Mouse (Mus musculus) stomach, embryonic 16.5 days (tissue): ENCODE measurements around the gene Zfp618. TPM values are rescaled to one million over a fixed set of nuclear protein-coding genes. Genes with fewer than 3 reads are reported as not detected.

Experiments
- ATAC-seq: fragments of 200-750 bp; cut with Nextera tagmentation; 2 replicates; pipeline ENCODE4 v1.8.0; 2017; ENCODE audit warnings: moderate number of reproducible peaks, moderate TSS enrichment; ENCODE audit not compliant: insufficient read depth, low FRiP score
- H3K27ac ChIP-seq: fragments of 300-500 bp; sonication (generic); 2 replicates; pipeline ENCODE4 v1.5.1; 2014; ENCODE audit warnings: low read length
- H3K27me3 ChIP-seq: fragments of 300-500 bp; sonication (generic); 2 replicates; pipeline ENCODE4 v1.6.1; 2014; ENCODE audit warnings: low read length, control low read depth, mixed read lengths; ENCODE audit not compliant: control insufficient read depth, insufficient read depth
- H3K36me3 ChIP-seq: fragments of 300-500 bp; sonication (generic); 2 replicates; pipeline ENCODE4 v1.6.1; 2014; ENCODE audit warnings: low read length; ENCODE audit not compliant: control insufficient read depth, insufficient read depth
- H3K4me1 ChIP-seq: fragments of 300-500 bp; sonication (generic); 2 replicates; pipeline ENCODE4 v1.6.1; 2014; ENCODE audit warnings: low read length, control low read depth, mixed read lengths; ENCODE audit not compliant: control insufficient read depth, insufficient read depth
- H3K4me2 ChIP-seq: fragments of 300-500 bp; sonication (generic); 2 replicates; pipeline ENCODE4 v1.6.1; 2014; ENCODE audit warnings: low read depth, low read length, mixed read lengths
- H3K4me3 ChIP-seq: fragments of 300-500 bp; sonication (generic); replicated peaks from 2 replicates; pipeline ENCODE4 v1.5.1; 2014; ENCODE audit warnings: mild to moderate bottlenecking, low read length
- H3K9ac ChIP-seq: fragments of 300-500 bp; sonication (generic); 2 replicates; pipeline ENCODE4 v1.6.1; 2014; ENCODE audit warnings: low read length
- H3K9me3 ChIP-seq: fragments of 300-500 bp; sonication (generic); replicated peaks from 2 replicates; pipeline ENCODE4 v1.6.1; 2016; ENCODE audit warnings: low read length, control low read depth; ENCODE audit not compliant: control insufficient read depth
- WGBS: fragments of 180-500 bp; shearing (Covaris S2); extraction: QIAGEN DNeasy Blood & Tissue Kit; methylation state at CpG from one replicate; pipeline ENCODE4 v1.1.7; 2014; 5-methylcytosine and 5-hydroxymethylcytosine counted together
- polyA plus RNA-seq: library from polyadenylated mRNA; unstranded; fragments of >200 nt; fragmentation: Nextera tagmentation; extraction: Ambion mirVana; gene quantifications from 2 replicates; pipeline ENCODE4 v1.2.1, GENCODE M21; 2015

Zfp618 gene
- polyA plus RNA-seq, 1 experiment from 2014 or later = 23.1 TPM

GRCm38 (mm10) chr4:63061411-63061810 lies 96.0 kb downstream of the Zfp618 start:
- H3K27me3 ChIP-seq = no peaks in the 10 kb centered on the region
- no peaks in the 10 kb centered on the region for H3K36me3 ChIP-seq
- H3K9me3 ChIP-seq = no peaks in the 10 kb centered on the region
- H3K4me1 ChIP-seq = peaks cover 13% of the 10 kb centered on the region
- H3K9ac ChIP-seq = no peak overlapping the region
- H3K4me2 ChIP-seq = no peak overlapping the region
- WGBS = 90% methylated on average over 6 of the region's 6 CpGs
- no peak overlapping the region for H3K4me3 ChIP-seq
- ATAC-seq = no peak
- H3K27ac ChIP-seq = no peak overlapping the region

- Histone ChIP-seq H3K4me2 (no peak overlapping the region), H3K27ac (no peak overlapping the region), H3K36me3 (no peaks in the 10 kb centered on the region), H3K4me3 (no peak overlapping the region), H3K27me3 (no peaks in the 10 kb centered on the region), H3K9me3 (no peaks in the 10 kb centered on the region), H3K4me1 (peaks cover 8% of the 10 kb centered on the region), H3K9ac (no peak overlapping the region)
- ATAC-seq = no peak
- WGBS = 94% methylated on average over 4 of the region's 4 CpGs
Observed at GRCm38 (mm10) chr4:63063360-63063759, 98.0 kb downstream of the Zfp618 start.

- Histone ChIP-seq H3K27me3 (no peaks in the 10 kb centered on the region), H3K4me1 (peaks cover 7% of the 10 kb centered on the region), H3K4me3 (no peak overlapping the region), H3K27ac (no peak overlapping the region), H3K9ac (no peak overlapping the region), H3K4me2 (no peak overlapping the region), H3K9me3 (no peaks in the 10 kb centered on the region), H3K36me3 (no peaks in the 10 kb centered on the region)
- no peak for ATAC-seq
- 83% methylated on average over 9 of the region's 9 CpGs for WGBS
Observed at GRCm38 (mm10) chr4:63064911-63065310, 99.5 kb downstream of the Zfp618 start.

GRCm38 (mm10) chr4:63066796-63067195 lies 101.4 kb downstream of the Zfp618 start:
- no peak overlapping the region for H3K4me3 ChIP-seq
- WGBS = 86% methylated on average over 4 of the region's 4 CpGs
- H3K27ac ChIP-seq = no peak overlapping the region
- no peaks in the 10 kb centered on the region for H3K36me3 ChIP-seq
- H3K27me3 ChIP-seq = no peaks in the 10 kb centered on the region
- peaks cover 15% of the 10 kb centered on the region for H3K4me1 ChIP-seq
- H3K9me3 ChIP-seq = no peaks in the 10 kb centered on the region
- ATAC-seq = no peak
- no peak overlapping the region for H3K4me2 ChIP-seq
- H3K9ac ChIP-seq = no peak overlapping the region

- Histone ChIP-seq H3K4me3 (no peak overlapping the region), H3K4me1 (peaks cover 26% of the 10 kb centered on the region), H3K27me3 (no peaks in the 10 kb centered on the region), H3K4me2 (no peak overlapping the region), H3K36me3 (no peaks in the 10 kb centered on the region), H3K9me3 (no peaks in the 10 kb centered on the region), H3K9ac (no peak overlapping the region), H3K27ac (no peak overlapping the region)
- ATAC-seq = no peak
- 78% methylated on average over 6 of the region's 6 CpGs for WGBS
Observed at GRCm38 (mm10) chr4:63067822-63068221, 102.4 kb downstream of the Zfp618 start.

GRCm38 (mm10) chr4:63068499-63069175 lies 103.3 kb downstream of the Zfp618 start:
- H3K36me3 ChIP-seq = no peaks in the 10 kb centered on the region
- H3K27me3 ChIP-seq = no peaks in the 10 kb centered on the region
- 82% methylated on average over 12 of the region's 12 CpGs for WGBS
- H3K9me3 ChIP-seq = no peaks in the 10 kb centered on the region
- ATAC-seq = no peak
- peaks cover 29% of the 10 kb centered on the region for H3K4me1 ChIP-seq
- H3K9ac ChIP-seq = no peak overlapping the region
- no peak overlapping the region for H3K27ac ChIP-seq
- no peak overlapping the region for H3K4me3 ChIP-seq
- H3K4me2 ChIP-seq = no peak overlapping the region

- Histone ChIP-seq H3K27ac (peak overlapping the region; percentile 66), H3K36me3 (no peaks in the 10 kb centered on the region), H3K4me3 (no peak overlapping the region), H3K9me3 (no peaks in the 10 kb centered on the region; the same call in 1 of the 2 replicates), H3K27me3 (no peaks in the 10 kb centered on the region), H3K9ac (no peak overlapping the region), H3K4me2 (no peak overlapping the region), H3K4me1 (peaks cover 29% of the 10 kb centered on the region)
- peak; percentile 87 for ATAC-seq
- 39% methylated on average over 15 of the region's 15 CpGs for WGBS
Observed at GRCm38 (mm10) chr4:63071413-63072260, 106.3 kb downstream of the Zfp618 start.

- H3K9me3 ChIP-seq = no peaks in the 10 kb centered on the region; the same call in none of the 2 replicates
- peaks cover 7% of the 10 kb centered on the region; the same call in 1 of the 2 replicates for H3K36me3 ChIP-seq
- H3K9ac ChIP-seq = no peak overlapping the region
- peaks cover 22% of the 10 kb centered on the region for H3K4me1 ChIP-seq
- H3K4me3 ChIP-seq = no peak overlapping the region
- no peak overlapping the region for H3K27ac ChIP-seq
- no peak overlapping the region for H3K4me2 ChIP-seq
- no peaks in the 10 kb centered on the region for H3K27me3 ChIP-seq
- 86% methylated on average over 2 of the region's 2 CpGs for WGBS
- ATAC-seq = no peak
Observed at GRCm38 (mm10) chr4:63073139-63073538, 107.8 kb downstream of the Zfp618 start.

- Histone ChIP-seq H3K9me3 (peaks cover 4% of the 10 kb centered on the region), H3K4me2 (no peak overlapping the region), H3K27ac (no peak overlapping the region), H3K36me3 (peaks cover 22% of the 10 kb centered on the region; the same call in 1 of the 2 replicates), H3K4me1 (0 out of 2 replicates have a peak, but pooled peaks cover 5% of the 10 kb centered on the region), H3K4me3 (no peak overlapping the region), H3K9ac (no peak overlapping the region), H3K27me3 (no peaks in the 10 kb centered on the region)
- WGBS = 71% methylated on average over 7 of the region's 7 CpGs
- no peak for ATAC-seq
Observed at GRCm38 (mm10) chr4:63079159-63079558, 113.8 kb downstream of the Zfp618 start.
